1 mouse cellular context compared by ENCODE assay signal in the genomic region with DNA sequence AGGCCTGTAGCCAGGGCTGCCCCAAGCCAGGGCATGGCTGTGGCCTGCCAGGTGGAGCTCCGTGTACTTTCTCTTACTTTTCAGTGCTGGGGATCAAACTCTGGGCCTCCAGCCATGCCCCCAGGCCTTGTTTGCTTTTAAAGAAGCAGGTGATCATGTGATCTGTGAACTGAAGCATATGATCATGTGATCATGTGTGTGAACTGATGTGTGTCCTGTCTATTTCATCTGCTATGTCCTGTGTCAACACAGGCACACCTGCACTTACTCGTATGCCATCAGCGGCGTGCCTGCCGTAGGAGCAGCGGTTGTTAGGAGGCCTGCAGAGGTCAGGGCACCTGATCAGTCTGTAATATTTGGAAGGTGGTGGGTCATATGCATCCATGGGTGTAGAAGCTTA.
TF ChIP-seq lines count a peak whose summit lies in the region.

No protein-coding gene starts in this region.

TF ChIP-seq in CH12.LX, 34 proteins besides CTCF, POLR2A, EP300 and RAD21:
- TF ChIP-seq SMC3 (IDR thresholded peaks at IDR 0.05; ENCODE audit: low read depth, low read length) (no peak), USF1 (IDR thresholded peaks at IDR 0.05; ENCODE audit: low read depth, low read length) (peak; percentile 74), MXI1 (IDR thresholded peaks at IDR 0.05; ENCODE audit: low read depth, low read length) (no peak), ZC3H11A (IDR thresholded peaks at IDR 0.05; ENCODE audit: low read depth, low read length) (no peak), USF2 (conservative IDR thresholded peaks at IDR 0.05; ENCODE audit: low read depth, low read length) (peak; percentile 78), CHD2 (IDR thresholded peaks at IDR 0.05; ENCODE audit: low read length) (no peak), ELF1 (IDR thresholded peaks at IDR 0.05; ENCODE audit: low read depth, low read length) (no peak), ETS1 (conservative IDR thresholded peaks at IDR 0.05; ENCODE audit: low read depth, low read length) (peak; percentile 68), NELFE (IDR thresholded peaks at IDR 0.05; ENCODE audit: low read depth, low read length) (no peak), BHLHE40 (IDR thresholded peaks at IDR 0.05; ENCODE audit: low read depth, low read length) (peak; percentile 82)
